Mouse (Mus musculus): Measurements from ENCODE around the gene Fbxo27.

- no peak for TF ChIP-seq CTCF (IDR thresholded peaks at IDR 0.05; ENCODE audit: low read depth, low read length)
- TF ChIP-seq EP300 (IDR thresholded peaks at IDR 0.05; ENCODE audit: insufficient read depth, low read depth, low read length), result no peak
- TF ChIP-seq POLR2A (IDR thresholded peaks at IDR 0.05; ENCODE audit: insufficient read depth, low read length), result no peak
Observed at GRCm38 (mm10) chr7:28717726-28718125, 25.1 kb downstream of the Fbxo27 start.
